Mouse (Mus musculus) cerebellum, adult 18-20 months (tissue): ENCODE data around the gene Slc27a2.
"Not testable (repeated sequence)": the region's sequence is repeated elsewhere in the genome, so short reads cannot be mapped to it uniquely, and the experiment has no call there.

ENCODE experiments used
- DNase-seq, 2 experiments: peaks; one replicate each; pipeline ENCODE4 v3.0.0; 2021

The Slc27a2 gene

DNA sequence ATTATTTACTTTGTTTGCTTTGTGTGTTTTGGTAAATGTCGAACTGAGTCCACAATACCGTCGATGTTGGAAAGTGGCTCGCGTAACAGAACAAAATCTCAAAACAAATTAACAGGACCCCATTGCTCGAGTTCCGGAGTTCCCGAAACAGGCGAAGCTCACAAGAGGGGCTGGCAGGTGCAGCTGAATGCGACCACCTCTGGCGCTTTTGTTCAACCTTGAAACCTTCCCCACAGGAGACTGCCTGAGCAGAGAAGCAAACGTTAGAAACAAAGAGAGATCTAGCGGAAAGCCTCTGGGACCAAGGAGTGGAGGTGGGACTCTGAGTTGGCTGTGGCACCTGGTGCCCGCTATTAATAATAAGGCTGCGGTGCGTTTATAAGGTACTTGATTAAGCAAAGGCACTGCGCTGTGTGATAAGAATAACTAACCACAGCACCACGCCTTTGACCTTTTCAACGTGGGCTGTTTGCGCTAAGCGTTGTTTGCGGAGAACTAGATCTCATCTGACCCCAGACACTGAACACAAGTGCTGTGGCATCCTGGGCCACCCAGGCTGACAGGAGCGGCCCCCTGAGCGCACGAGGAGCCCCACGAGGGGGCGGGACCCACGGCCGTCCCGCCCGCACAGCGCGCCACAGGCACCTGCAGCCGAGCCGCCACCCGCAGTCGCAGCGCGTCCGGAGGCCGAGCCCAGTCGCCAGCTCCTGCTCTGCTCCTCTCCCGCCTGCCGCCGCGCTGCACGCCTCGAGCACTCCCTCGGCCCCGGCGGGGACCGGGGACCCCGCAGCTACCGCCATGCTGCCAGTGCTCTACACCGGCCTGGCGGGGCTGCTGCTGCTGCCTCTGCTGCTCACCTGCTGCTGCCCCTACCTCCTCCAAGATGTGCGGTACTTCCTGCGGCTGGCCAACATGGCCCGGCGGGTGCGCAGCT, at the start of gene Slc27a2:
Gene Slc27a2, plus strand, starts transcription at position 51 of the 934 bp plus-strand sequence.
- peak in 1 of 2 experiments; percentile 4 for DNase-seq

DNA sequence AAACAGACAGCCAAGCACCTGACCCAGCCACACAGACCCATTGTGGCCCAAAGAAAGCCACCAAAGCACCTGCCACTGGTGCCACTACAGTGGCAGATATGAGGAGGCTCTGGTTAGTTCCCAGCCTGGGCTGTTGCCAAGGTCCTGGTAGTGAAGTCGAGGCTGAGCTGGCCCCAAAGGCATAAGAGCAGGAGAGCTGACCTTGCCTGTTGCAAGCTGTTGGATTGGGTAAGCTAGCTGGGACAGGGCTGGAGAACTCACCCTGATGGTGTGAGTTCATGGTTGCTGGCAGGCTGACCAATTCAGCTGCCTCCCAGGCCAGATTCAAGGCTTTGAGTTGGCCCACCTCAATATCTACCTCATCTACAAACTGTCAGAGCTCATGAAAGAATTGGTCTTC, 47.1 kb upstream of the Slc27a2 start:
- no peak for DNase-seq

DNA sequence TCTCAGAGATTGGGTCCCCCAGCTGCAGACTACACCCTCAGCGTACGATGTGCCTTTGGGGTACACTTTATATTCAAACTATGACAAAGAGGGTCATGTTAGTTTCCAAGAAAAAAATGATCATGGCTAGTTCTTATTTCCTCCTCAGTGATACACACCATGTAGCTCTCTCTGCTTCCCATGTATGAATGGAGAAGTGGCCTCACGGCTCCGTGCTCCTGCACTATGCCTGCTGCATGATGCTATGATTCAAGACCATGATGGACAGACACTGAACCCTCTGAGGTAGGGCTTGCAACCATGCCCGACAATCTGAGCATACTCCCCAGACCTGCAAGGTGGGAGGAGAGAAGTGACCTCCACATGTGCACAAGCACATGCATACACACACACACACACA, 44.7 kb upstream of the Slc27a2 start:
- DNase-seq: no peak

DNA sequence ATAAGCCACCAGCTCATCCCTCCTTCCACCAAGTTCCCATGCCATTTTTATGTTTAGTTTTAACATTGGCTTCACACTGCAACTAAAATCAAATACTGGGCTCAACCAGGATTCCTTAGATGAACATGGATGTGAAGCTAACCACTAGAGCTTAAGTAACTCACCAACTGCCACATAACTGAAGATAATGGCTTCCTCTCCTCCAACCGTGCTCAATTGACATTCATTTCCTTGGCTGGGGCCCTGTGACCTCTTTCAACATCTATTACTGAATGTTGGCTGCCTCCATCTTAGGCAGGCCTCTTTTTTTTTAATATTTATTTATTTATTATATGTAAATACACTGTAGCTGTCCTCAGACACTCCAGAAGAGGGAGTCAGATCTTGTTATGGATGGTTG, 44.0 kb upstream of the Slc27a2 start:
- DNase-seq: no peak

DNA sequence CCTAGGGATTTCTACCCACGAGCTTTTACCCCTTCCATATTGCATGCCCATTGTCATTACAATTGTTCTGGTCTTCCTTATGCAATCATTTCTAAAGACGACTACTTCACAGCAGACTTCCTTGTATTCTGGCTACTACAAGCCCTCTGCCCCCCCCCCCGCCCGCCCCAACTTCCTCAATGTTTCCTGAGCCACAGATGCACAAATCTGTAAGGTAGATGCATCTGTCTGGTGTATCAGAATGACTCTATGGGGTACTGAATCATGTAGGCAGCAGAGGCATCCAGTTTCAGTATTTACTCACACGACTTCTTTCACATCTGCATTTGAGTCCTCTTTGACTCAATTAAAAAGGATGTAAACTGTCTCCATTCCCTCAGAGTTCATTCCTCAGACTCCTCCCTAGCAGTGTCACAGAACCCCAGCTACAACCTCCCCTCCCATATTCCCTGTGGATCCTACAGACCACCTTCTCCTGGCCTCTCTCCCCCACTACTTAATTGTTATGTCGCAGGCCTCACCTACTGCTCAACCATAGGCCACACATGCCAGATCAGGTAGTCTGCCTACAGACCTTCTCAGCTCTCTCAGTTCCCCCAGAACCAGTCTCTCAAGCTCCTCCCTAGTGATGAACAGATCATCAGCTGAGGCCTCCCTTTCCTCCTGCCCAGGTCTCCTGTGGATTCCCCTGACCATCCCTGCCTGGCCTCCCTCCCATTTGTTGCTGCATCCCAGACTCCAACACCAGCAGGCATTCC, 37.0 kb upstream of the Slc27a2 start:
- no peak for DNase-seq

DNA sequence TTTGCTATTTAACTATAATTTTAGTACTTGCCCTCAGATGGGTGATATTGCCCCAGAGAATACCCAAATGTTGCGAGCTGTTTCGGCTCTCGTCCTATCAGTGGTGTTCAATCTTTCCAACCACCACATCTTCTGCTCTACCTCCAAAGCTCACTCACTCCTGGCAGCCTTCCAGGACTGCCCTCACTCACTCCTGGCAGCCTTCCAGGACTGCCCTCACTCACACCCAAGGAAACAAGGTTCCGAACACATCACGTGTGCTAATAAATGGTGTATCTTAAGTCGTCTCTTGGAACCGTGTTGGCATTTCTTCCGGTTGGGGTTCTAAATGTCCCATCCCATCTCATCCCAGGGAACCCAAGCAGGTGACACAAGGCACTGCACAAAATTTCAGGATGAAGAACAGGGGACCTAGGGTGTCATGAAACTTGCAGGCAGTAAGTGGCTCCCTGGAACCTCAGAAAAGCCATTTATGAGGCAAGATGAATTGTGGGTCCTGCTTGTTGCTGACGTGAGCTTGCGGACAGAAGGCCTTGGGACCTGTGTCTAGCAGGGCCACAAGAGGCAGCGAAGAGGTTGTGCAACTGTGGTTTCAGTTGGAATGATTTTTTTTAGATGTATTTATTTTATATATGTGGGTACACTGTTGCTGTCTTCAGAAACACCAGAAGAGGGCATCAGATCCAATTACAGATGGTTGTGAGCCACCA, 32.2 kb upstream of the Slc27a2 start:
- peak in 1 of 2 experiments; percentile 19 for DNase-seq

DNA sequence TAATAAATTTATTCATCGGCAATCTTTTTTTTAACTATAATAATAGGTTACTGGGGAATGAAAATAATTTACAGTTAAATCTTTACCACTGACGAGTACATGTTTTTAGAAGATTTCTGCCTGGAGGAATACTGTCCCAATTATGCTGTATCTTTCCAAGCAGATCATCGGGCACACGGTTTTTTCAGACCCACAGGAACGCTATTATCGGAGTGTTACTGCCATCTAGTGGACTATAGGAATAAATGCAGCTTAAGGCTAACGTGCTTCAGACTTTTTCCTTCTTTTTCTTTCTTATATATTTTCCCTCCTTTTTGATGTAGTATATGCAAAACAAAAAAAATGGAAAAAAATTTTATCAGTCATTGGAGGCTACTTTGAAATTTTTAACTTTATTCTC, 31.4 kb upstream of the Slc27a2 start:
- DNase-seq: peak in 1 of 2 experiments; percentile 5

DNA sequence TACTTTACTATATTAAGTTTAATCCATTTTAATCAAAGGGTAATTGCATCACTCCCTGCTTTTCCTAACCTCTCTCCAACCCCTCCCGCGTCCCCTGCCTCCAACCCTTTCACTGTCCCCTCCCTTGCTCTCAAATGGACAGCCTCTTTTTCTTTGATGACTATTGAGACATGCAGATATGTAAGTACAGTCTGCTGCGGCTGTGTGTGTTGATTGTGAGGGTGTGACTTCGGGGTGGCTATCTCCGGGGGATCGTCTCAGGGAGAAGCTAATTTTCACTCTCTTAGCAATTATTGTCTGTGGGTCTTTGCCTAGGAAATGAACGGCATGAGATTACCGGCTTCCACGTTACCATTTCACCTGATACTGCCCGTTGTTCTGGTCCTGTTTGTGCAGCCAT, 30.7 kb upstream of the Slc27a2 start:
- no peak for DNase-seq

DNA sequence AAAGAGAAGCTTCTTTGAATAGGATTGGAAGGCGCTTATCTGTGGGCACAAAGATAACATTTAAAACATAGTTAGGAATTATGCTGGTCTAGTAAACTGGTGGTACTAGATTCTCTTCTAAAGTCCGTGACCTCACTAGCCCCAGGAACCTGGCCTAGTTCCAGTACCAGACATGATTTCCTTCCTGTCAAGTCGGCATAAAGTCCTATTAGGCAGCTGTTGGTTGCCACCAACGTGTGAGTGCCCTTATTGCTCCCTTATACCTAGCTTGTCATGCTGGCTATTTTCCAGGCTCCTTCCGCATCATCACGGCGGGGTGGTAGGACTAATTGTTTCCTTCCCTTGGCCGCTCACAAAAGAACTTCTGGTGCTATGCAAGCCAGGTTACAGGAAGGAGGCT, 30.2 kb upstream of the Slc27a2 start:
- no peak for DNase-seq

DNA sequence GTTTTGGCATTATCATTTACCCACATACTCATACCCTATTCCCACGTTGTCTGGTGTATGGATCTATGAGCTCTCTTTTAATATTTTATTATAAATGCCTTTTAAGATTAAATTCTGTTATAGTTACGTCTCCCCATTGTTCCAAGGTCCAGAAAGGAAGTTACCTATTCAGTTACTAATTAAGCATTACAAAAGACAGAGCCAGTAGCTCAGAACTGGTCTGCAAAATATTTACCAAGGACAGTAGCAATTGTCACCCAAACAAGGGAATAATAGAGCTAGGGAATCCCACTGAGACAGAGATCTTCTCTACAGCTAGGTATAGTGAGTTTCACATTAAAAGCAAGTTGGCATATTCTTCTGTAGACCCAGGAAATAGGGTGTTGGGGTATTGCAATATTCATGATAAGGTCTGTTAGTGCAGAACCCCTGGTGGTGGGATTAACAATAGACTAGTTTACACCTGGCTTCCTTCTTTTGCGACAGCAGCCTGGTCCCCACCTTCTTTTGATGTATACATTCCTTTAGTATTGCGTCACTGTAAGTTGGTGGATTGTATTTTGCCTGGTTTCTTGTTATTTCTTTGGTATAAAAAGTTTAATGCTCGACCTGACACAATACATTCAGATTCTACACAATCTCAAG, 29.0 kb upstream of the Slc27a2 start:
- not testable (repeated sequence) for DNase-seq

DNA sequence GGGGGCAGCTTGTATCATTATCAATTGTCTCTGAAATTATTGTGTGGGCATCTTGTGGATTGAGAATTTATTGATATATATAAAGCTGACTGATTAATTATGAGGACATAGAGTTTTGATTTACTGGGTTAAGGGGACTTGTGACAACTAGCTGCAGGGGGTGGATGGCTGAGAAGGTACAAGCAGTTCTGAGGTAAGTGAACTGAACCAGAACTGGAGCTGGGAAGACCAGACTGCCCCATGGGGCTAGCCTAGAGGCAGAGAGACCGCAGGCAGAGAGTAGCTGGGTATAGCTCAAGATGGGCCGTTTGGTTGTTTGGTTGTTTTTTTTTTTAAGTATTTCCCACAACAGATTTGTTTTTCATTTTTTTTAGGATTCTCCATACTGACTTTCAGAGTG, 27.9 kb upstream of the Slc27a2 start:
- no peak for DNase-seq

DNA sequence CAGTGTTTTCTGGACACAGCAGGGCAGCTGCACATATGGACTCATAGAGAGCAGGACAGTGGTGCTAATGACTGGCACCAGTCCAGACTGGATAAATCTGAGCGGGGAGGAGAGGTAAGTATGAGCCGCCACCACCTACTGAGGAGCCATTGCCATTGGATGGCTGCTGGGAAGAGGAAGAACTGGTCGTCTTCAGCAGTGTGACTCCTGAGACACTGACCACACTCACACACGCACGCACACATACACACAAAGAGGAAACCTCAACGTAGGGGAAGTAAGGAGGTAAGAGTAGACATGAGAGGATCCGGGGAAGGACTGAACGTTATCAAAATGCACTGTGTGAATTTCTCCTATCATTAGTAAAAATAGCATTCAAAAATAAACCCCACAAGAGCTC, 24.7 kb upstream of the Slc27a2 start:
- no peak for DNase-seq

DNA sequence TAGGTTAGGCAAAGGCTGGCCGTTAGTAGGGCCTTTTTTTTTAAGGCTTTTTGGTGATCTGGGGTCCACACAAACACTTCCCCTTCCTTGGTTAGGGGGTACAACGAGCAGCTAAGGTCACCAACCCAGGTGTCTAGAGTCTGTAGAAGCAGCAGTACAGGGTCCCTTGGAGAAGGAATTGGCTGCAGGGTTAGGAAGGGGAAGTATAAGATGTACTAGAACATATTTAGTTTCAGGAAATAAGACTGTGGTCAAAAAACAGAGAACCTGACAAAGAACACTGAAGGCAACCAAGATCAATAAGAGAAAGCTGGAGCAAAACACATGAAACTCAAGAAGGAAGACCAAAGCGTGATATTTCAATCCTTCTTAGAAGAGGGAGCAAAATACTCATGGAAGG, 21.6 kb upstream of the Slc27a2 start:
- DNase-seq: no peak

DNA sequence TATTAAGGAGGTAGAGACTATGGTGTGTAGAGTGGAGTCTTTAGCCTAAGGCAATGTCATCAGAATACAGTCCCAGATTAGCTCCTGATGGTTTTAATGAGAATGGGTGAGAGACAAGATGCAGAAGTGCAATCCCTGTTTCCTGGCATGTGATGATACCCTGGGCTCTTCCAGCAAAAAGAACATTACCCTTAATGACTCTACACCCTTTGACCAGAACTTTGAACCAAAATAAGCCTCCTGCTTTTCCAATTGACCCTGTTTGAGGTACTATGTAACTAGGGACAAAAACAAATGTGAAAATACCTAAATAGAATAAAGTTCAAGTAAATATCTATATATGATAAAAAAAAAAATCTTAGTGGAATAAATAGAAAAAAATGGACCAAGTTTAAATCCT, 14.6 kb upstream of the Slc27a2 start:
- no peak for DNase-seq

DNA sequence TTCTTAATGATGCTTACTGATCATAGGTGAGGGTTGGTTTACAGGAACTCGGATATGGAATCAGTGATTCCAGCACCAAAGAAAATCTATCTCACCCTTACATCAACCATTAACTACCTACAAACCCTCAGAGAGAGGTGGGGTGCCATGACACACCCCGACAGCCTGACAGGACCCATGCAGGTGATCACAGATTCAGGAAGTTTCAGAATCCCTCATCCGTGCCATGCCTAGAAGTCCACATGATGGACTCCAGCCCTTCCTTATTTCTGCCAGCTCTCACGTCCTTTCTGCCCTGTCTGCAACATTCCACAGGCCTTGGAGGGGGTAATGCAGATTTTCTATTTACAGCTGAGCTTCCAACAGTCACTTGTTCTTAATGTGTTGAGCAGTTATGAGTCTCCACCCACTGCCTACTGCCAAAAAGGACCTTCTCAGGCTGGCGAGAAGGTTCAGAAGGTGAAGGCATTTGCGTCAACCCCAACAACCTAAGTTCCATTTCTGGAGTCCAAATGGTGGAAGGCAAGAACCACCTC, 11.7 kb upstream of the Slc27a2 start:
- DNase-seq: no peak

DNA sequence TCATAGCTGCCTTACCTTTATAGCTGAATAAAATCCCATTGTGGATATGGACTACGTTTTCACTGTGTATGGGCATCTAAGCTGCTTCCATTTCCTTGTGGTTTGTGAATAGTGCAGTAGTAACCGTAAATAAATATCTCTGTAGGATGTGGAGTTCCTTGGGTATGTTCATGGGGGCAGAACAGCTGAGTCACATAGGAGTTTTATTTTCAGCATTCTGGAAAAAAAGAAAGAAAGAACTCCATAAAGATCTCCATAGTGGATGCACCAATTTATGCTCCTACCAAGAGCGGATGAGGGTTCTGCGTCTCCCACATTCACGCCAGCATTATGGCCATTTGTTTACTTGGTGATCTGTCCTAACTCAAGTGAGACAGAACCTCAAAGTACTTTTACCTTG, 10.0 kb upstream of the Slc27a2 start:
- no peak for DNase-seq

DNA sequence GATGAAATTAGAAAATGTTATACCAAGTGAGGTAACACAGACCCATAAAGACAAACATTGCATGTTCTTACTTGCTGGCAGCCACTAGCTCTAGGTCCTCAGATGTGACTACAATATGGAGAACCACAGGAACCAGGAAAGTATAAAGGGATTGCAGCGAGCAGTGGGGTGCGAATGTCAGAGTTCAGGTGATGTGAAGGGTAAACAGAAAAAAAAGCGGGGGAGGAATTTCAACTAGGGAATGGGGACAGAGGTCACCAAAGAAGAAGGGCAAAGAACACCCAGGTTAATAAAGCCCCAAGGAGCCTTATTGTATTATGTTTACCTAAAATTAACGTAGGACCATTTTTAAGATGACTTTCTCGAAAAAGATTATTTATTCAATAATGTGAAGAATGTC, 6.9 kb upstream of the Slc27a2 start:
- no peak for DNase-seq

DNA sequence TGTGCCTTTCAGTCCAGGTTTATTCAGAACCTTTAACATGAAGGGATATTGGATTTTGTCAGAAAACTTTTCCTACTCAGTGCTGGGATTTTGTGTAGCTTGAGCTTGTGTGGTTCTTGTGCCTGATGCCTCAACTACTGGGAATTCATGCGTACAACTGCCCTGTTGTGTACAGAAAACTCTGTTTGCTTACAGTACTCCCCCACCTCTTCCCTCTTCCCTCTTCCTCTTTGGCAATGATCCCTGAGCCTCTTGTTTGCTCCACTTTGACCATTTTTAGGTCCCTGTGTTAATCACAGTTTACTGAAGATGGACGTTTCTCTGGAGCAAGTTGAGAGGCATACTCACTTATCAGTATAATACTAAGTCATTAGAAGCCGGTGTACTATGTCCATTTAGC, 5.8 kb upstream of the Slc27a2 start:
- DNase-seq: no peak

DNA sequence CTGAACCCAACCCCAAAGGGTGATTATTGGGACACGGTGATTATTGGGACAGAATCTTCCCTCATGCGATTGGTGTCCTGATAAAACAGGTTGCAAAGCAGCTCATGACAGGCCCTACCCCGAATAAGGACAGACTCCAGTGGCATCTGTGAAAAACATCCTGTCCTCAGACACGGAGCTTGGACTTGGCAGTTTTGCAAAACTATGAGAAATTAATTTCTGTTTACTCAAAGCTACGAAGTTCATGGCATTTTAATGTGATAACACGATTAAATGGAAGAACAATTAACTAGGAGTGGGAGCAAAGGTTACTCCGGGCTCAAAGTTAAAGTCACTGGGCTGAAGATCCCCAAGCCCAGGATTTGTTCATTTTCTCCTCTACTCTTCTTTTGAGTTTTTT, 2.5 kb upstream of the Slc27a2 start:
- no peak for DNase-seq

DNA sequence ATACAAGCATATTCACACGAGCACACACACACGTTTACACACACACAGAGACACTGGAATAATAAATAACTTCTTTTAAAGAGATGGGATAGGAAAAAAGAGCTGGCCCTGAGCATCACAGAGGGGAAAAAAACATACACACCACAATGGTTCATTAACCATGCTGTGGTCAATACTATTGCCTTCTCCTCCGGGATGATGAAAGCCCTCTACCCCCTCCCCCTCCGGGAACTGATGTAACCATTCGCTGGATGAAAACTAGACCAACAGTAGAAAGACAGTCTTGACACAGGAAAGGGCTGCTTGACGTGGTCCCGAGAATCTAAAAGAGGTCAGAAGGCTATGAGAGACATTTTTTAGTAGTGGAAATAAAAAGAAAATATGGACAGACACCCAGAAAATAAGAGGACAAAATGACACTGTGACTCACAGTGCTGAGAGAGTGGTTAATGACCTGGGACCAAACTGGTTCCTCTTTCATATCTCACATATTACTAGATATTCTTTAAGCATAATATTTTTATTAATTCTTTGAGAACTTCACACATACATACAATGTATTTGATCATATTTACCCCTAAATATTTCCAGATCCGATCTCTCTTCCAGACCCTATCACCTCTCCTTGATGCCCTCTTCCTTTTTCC, 840 bp upstream of the Slc27a2 start:
- DNase-seq: no peak

DNA sequence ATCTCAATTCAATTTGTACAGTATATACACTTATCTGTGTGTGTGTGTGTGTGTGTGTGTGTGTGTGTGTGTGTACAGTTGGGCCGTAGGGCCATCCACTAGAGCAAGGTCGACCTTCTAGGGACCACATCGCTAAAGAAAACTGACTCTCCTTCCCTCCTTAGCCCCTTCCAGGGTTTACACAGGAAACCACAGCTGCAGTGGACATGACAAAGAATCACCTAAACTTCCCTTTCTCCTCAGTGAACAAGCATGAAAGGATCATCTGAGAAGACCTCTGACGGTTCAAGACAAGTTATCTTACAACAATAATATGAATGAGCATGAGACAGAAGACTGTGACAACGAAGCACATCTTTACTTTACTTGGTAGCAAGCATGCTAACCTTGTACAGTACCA, 311 bp upstream of the Slc27a2 start:
- no peak for DNase-seq

DNA sequence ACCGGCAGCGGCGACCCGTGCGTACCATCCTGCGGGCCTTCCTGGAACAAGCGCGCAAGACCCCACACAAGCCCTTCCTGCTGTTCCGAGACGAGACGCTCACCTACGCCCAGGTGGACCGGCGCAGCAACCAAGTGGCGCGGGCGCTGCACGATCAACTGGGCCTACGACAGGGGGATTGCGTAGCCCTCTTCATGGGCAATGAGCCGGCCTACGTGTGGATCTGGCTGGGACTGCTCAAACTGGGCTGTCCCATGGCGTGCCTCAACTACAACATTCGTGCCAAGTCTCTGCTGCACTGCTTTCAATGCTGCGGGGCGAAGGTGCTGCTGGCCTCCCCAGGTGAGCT, 1.1 kb downstream of the Slc27a2 start:
- no peak for DNase-seq
